ENCODE assay signal across 20 mouse cellular contexts in the genomic region with DNA sequence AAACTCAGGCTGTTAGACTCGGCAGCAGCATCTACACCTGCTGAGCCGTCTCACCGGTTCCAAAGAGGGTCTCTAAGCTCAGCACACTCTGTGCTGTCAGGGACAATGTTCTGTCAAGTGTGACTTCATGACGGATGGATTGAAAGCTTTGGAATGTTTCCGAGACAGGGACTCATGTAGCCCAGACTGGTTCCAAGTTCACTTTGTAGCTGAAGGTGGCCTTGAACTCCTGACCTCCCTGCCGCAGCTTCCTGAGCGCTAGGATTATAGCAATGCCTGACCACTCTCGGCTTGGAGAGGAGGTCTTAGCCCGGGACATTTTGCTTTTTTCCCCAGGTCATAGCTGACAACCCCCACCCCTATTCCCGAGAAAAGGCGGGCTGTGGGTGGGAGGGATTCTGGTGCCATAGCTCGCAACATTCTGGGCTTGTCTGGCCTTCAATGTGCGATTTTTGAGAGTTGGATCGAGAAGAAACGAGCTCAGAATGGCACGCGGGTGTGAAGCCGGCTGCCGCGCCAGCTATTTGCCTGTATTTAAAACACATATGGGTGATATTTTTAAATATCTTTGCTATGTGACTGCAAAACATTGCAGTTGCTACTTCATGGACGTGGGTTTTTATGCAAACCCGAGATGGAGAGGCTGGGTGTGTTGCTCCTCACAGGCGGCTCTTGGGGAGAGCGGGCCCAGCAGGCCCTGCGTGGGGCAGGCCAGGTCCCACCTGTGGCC. TPM values are rescaled to one million over a fixed set of nuclear protein-coding genes. Genes with fewer than 3 reads are reported as not detected.
DNase-seq lines count a peak whose midpoint lies in the region; ATAC-seq lines count a peak whose summit lies in the region.
"Had no signal": no experiment of that assay in that cellular context is flagged by ENCODE, and none has a peak within 500 bp of the region (broad histone marks: within the 10 kb centered on the region; RNA-seq: fewer than 3 reads in every experiment).

No protein-coding gene starts in this region.

- H3K9me3 ChIP-seq in forebrain, embryonic 14.5 days (replicated peaks; ENCODE audit: control insufficient read depth, low read length), result no peaks in the 10 kb centered on the region
- no peaks in the 10 kb centered on the region for H3K9me3 ChIP-seq in forebrain, embryonic 10.5 days
- H3K9me3 ChIP-seq in liver, embryonic 11.5 days (ENCODE audit: control insufficient read depth, low read length), result no peaks in the 10 kb centered on the region
- H3K9me3 ChIP-seq: hindbrain, embryonic 15.5 days; limb, embryonic 15.5 days; neural tube, embryonic 12.5 days had no signal

- H3K9ac ChIP-seq in forebrain, embryonic 14.5 days (ENCODE audit: low read length), result no peak overlapping the region
- H3K9ac ChIP-seq in liver, embryonic 11.5 days (ENCODE audit: low read depth, low read length), result no peak overlapping the region
- H3K9ac ChIP-seq: hindbrain, embryonic 15.5 days; limb, embryonic 15.5 days; neural tube, embryonic 12.5 days had no signal

- 0 out of 2 replicates have a peak, but pooled peaks cover 3% of the 10 kb centered on the region for H3K4me1 ChIP-seq in forebrain, embryonic 14.5 days (ENCODE audit: control insufficient read depth, insufficient read depth, low read length)
- peaks cover 44% of the 10 kb centered on the region for H3K4me1 ChIP-seq in forebrain, embryonic 10.5 days
- H3K4me1 ChIP-seq in liver, embryonic 11.5 days (replicated peaks; ENCODE audit: control insufficient read depth, insufficient read depth, low read length), result no peaks in the 10 kb centered on the region

- ATAC-seq in forebrain, embryonic 14.5 days, result no peak
- ATAC-seq in liver, embryonic 11.5 days (replicated peaks; ENCODE audit: low FRiP score), result no peak
- ATAC-seq: forebrain, embryonic 16.5 days; midbrain, embryonic 16.5 days had no signal

- DNase-seq in forebrain, embryonic 14.5 days (ENCODE audit: low spot score), result peak; percentile 35
- no peak for DNase-seq in forebrain, embryonic 10.5 days (ENCODE audit: extremely low spot score, low spot score)
- DNase-seq in left cerebral cortex, adult 18-20 months (ENCODE audit: low spot score in 2 of 2), result peak; percentile 51 to 71
- no peak for DNase-seq in left cerebral cortex, postnatal 4 days
- peak; percentile 46 to 72 for DNase-seq in left cerebral cortex, postnatal 10 days (ENCODE audit: extremely low spot score in 1 of 2, low spot score in 2 of 2)
- DNase-seq in right cerebral cortex, postnatal 36 days (ENCODE audit: low spot score in 2 of 2), result peak; percentile 73 to 80
- no peak for DNase-seq in adrenal gland, adult 18-20 months (ENCODE audit: low spot score in 2 of 2)
- no peak for DNase-seq in liver, embryonic 11.5 days (ENCODE audit: low spot score)
- DNase-seq: cerebellum, adult 11 months; gastrocnemius, postnatal 25 days; heart, postnatal 10 days; kidney, adult 8-10 months; lung, adult 2 months; retina, postnatal 1 day; thymus, postnatal 25 days had no signal

- 72% methylated on average over 25 of the region's 25 CpGs for WGBS in forebrain, embryonic 14.5 days
- WGBS in forebrain, embryonic 10.5 days, result 84% methylated on average over 25 of the region's 25 CpGs
- 75% methylated on average over 25 of the region's 25 CpGs for WGBS in liver, embryonic 11.5 days

- H3K36me3 ChIP-seq in forebrain, embryonic 14.5 days (ENCODE audit: control insufficient read depth, insufficient read depth, low read length), result no peaks in the 10 kb centered on the region
- no peaks in the 10 kb centered on the region for H3K36me3 ChIP-seq in forebrain, embryonic 10.5 days (replicated peaks)
- no peaks in the 10 kb centered on the region for H3K36me3 ChIP-seq in liver, embryonic 11.5 days (ENCODE audit: control insufficient read depth, insufficient read depth, low read length)
- H3K36me3 ChIP-seq: hindbrain, embryonic 15.5 days; limb, embryonic 15.5 days; neural tube, embryonic 12.5 days had no signal

- intact Hi-C loops in left cerebral cortex, postnatal 4 days (cut with DNase I), result no loop called here
- intact Hi-C loops in left cerebral cortex, postnatal 10 days (cut with DNase I), result no loop called here

- H3K4me2 ChIP-seq in forebrain, embryonic 14.5 days (ENCODE audit: low read length), result no peak overlapping the region
- H3K4me2 ChIP-seq in liver, embryonic 11.5 days, result no peak overlapping the region
- H3K4me2 ChIP-seq: limb, embryonic 15.5 days had no signal

- no peak overlapping the region for H3K27ac ChIP-seq in forebrain, embryonic 14.5 days (ENCODE audit: low read depth, low read length)
- no peak overlapping the region for H3K27ac ChIP-seq in forebrain, embryonic 10.5 days
- no peak overlapping the region for H3K27ac ChIP-seq in liver, embryonic 11.5 days (ENCODE audit: low read depth, low read length)
- H3K27ac ChIP-seq: hindbrain, embryonic 15.5 days; limb, embryonic 15.5 days; neural tube, embryonic 12.5 days had no signal

- H3K4me3 ChIP-seq in forebrain, embryonic 14.5 days (ENCODE audit: low read depth, low read length), result no peak overlapping the region
- no peak overlapping the region for H3K4me3 ChIP-seq in forebrain, embryonic 10.5 days
- no peak overlapping the region for H3K4me3 ChIP-seq in liver, embryonic 11.5 days (ENCODE audit: low read depth, low read length)
- H3K4me3 ChIP-seq: hindbrain, embryonic 15.5 days; limb, embryonic 15.5 days; neural tube, embryonic 12.5 days had no signal

- H3K27me3 ChIP-seq in forebrain, embryonic 14.5 days (replicated peaks; ENCODE audit: control insufficient read depth, insufficient read depth, low read length), result no peaks in the 10 kb centered on the region
- H3K27me3 ChIP-seq in forebrain, embryonic 10.5 days (ENCODE audit: poor library complexity, severe bottlenecking), result peaks cover 18% of the 10 kb centered on the region
- no peaks in the 10 kb centered on the region; the same call in 1 of the 2 replicates for H3K27me3 ChIP-seq in liver, embryonic 11.5 days (replicated peaks; ENCODE audit: control insufficient read depth, insufficient read depth, low read length)
- H3K27me3 ChIP-seq: hindbrain, embryonic 15.5 days; neural tube, embryonic 12.5 days had no signal

RNA-seq across cellular contexts. Expression of a gene that starts 13.5 kb away (rescaled TPM):
- 16.7 and 30.0 TPM in 2 replicates for polyA plus RNA-seq in forebrain, embryonic 14.5 days (2014; fragmentation: Nextera tagmentation; extraction: Ambion mirVana)
- polyA plus RNA-seq in forebrain, embryonic 10.5 days (2016; fragmentation: Nextera tagmentation; extraction: Ambion mirVana), result 5.0 and 6.5 TPM in 2 replicates
- total RNA-seq in left cerebral cortex, adult 18-20 months (2021), result 100 to 1,000 TPM; 192 to 210 TPM
- 100 to 1,000 TPM; 182 to 239 TPM for total RNA-seq in left cerebral cortex, postnatal 4 days (2021)
- total RNA-seq in left cerebral cortex, postnatal 10 days (2021), result 100 to 1,000 TPM; 180 to 194 TPM
- 10 to 100 TPM; 11.4 to 15.0 TPM for total RNA-seq in adrenal gland, adult 18-20 months (2021)
- polyA plus RNA-seq in liver, embryonic 11.5 days (2014; fragmentation: Nextera tagmentation; extraction: Ambion mirVana), result 4.9 and 5.2 TPM in 2 replicates

RNA-seq across cellular contexts. Expression of a gene that starts 37.4 kb away (rescaled TPM):
- 1.0 and 1.1 TPM in 2 replicates for polyA plus RNA-seq in forebrain, embryonic 14.5 days (2014; fragmentation: Nextera tagmentation; extraction: Ambion mirVana)
- polyA plus RNA-seq in forebrain, embryonic 10.5 days (2016; fragmentation: Nextera tagmentation; extraction: Ambion mirVana), result not detected in 2 replicates
- total RNA-seq in left cerebral cortex, adult 18-20 months (2021), result 1 to 10 TPM; 1.3 to 2.0 TPM
- total RNA-seq in left cerebral cortex, postnatal 4 days (2021), result not detected
- 1 to 10 TPM in 1 of 2 experiments, under 1 TPM in 1; 0.97 to 1.4 TPM for total RNA-seq in left cerebral cortex, postnatal 10 days (2021)
- not detected for total RNA-seq in adrenal gland, adult 18-20 months (2021)
- 9.9 and 20.9 TPM in 2 replicates for polyA plus RNA-seq in liver, embryonic 11.5 days (2014; fragmentation: Nextera tagmentation; extraction: Ambion mirVana)

Comparison
In these comparisons a context has a peak if more than half of its experiments do, and no peak if none do; other contexts are left out.
1. DNase-seq: peak in forebrain, embryonic 14.5 days (single experiment), left cerebral cortex, adult 18-20 months (2 of 2), left cerebral cortex, postnatal 10 days (2 of 2) and right cerebral cortex, postnatal 36 days (2 of 2); none in forebrain, embryonic 10.5 days (single experiment), left cerebral cortex, postnatal 4 days (single experiment), adrenal gland, adult 18-20 months (0 of 2) and liver, embryonic 11.5 days (single experiment).
2. RNA of a gene that starts 13.5 kb away (total RNA-seq): 182 to 239 TPM in left cerebral cortex, postnatal 4 days, 192 to 210 TPM in left cerebral cortex, adult 18-20 months and 180 to 194 TPM in left cerebral cortex, postnatal 10 days; 11.4 to 15.0 TPM in adrenal gland, adult 18-20 months; every median in the first group is over 10 times any median in the second.